Mouse (Mus musculus): ENCODE results near the gene Cs. TPM values are rescaled to one million over a fixed set of nuclear protein-coding genes. Genes with fewer than 3 reads are reported as not detected.
"Not testable (repeated sequence)": the region's sequence is repeated elsewhere in the genome, so short reads cannot be mapped to it uniquely, and the experiment has no call there.

The Cs gene
- total RNA-seq (2021) = 100 to 1,000 TPM; 216 to 218 TPM
- long read RNA-seq, experiment 1, transcript Cs-201 (11 exons, 2,926 nt) = major isoform, 276 of 313 reads
- long read RNA-seq, experiment 1, partial matches to known transcripts = 31 of 313 reads
- long read RNA-seq, experiment 1, other reads (novel, unspliced or antisense) = 6 of 313 reads
- long read RNA-seq, experiment 2, transcript Cs-201 (11 exons, 2,926 nt) = major isoform, 202 of 215 reads
- long read RNA-seq, experiment 2, partial matches to known transcripts = 9 of 215 reads
- long read RNA-seq, experiment 2, other reads (novel, unspliced or antisense) = 4 of 215 reads

- Histone ChIP-seq H3K27ac (peak within 1 kb of the TSS; percentile 96), H3K4me3 (peak within 1 kb of the TSS; percentile 97)
- DNase-seq (ENCODE audit: extremely low spot score in 1 of 2, low spot score in 2 of 2) = peak; percentile 95
- intact Hi-C loops (cut with DNase I) = loop anchor here (2.0 to 5.0 kb wide), 3 partner anchors 21 to 120 kb away; partner anchors contain the start of genes Coq10a and Smarcc2
- TF ChIP-seq CTCF (IDR thresholded peaks at IDR 0.05) = no peak
These were observed at the start of gene Cs for GRCm38 (mm10) chr10:128337306-128338181. Gene Cs (plus strand): TSS chr10:128337734.

GRCm38 (mm10) chr10:128290594-128290993 lies 46.9 kb upstream of the Cs start:
- DNase-seq (ENCODE audit: extremely low spot score in 1 of 2, low spot score in 2 of 2); intact Hi-C loops (cut with DNase I); H3K4me3 ChIP-seq; H3K27ac ChIP-seq: not testable (repeated sequence)

- no peak overlapping the region for H3K4me3 ChIP-seq
- no peak for DNase-seq (ENCODE audit: extremely low spot score in 1 of 2, low spot score in 2 of 2)
- intact Hi-C loops (cut with DNase I) = no loop called here
- no peak for TF ChIP-seq CTCF (IDR thresholded peaks at IDR 0.05)
- no peak overlapping the region for H3K27ac ChIP-seq
These were observed 41.0 kb upstream of the Cs start for GRCm38 (mm10) chr10:128296370-128297090.

- TF ChIP-seq CTCF (IDR thresholded peaks at IDR 0.05) = no peak
- H3K27ac ChIP-seq = no peak overlapping the region
These were observed 40.3 kb upstream of the Cs start for GRCm38 (mm10) chr10:128297221-128297620.

DNA sequence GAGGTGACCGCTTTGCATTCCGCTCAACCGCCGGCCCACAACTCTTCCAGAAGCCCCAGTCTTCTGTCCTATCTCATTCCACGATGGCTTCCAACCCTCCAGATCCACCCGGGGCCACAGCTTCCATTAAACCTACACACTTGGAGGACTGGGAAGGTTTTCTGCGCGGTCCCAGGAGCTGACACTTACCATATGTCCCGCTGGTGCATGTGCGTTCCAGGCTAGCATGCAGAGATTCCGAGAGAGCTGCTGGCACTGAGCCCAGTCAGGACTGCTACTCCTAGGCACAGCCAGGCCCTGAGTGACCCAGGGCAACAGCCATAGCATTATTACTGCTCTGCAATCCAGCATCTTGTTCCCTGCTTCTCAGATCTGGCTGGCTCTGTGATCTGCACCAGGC lies 39.9 kb upstream of the Cs start:
- intact Hi-C loops (cut with DNase I) = no loop called here
- Histone ChIP-seq H3K4me3 (no peak overlapping the region), H3K27ac (no peak overlapping the region)
- no peak for TF ChIP-seq CTCF (IDR thresholded peaks at IDR 0.05)
- DNase-seq (ENCODE audit: extremely low spot score in 1 of 2, low spot score in 2 of 2) = no peak

More at GRCm38 (mm10) chr10:128297221-128297620, 40.3 kb upstream of the Cs start:
- intact Hi-C loops (cut with DNase I) = no loop called here
- H3K4me3 ChIP-seq = no peak overlapping the region
- no peak for DNase-seq (ENCODE audit: extremely low spot score in 1 of 2, low spot score in 2 of 2)

GRCm38 (mm10) chr10:128298243-128298642 lies 39.3 kb upstream of the Cs start:
- Histone ChIP-seq H3K4me3 (no peak overlapping the region), H3K27ac (no peak overlapping the region)
- DNase-seq (ENCODE audit: extremely low spot score in 1 of 2, low spot score in 2 of 2) = no peak
- intact Hi-C loops (cut with DNase I) = no loop called here
- no peak for TF ChIP-seq CTCF (IDR thresholded peaks at IDR 0.05)

DNA sequence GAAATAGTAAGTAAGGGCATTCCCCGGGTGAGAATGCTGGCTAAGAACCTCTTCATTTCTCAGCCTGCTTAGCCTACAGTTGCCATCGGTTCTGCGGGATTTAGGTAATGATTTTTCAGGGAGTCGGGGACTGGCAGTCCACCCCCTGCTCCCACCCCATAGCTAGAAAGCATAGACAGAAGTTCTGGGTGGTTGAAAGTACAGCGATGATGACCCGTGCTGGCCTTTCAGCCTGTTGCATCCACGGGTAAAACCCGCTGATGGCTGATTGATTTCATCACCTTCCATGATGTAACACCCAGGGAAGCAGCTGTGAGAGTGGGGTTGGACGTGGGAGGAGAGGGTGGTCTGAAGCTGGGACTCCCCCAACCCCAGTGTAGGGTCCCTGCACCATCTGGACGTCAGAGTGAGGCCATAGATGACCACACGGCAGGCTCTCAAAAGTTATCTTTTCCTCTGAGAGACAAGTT lies 38.8 kb upstream of the Cs start, which contains the start of gene Il23a:
Gene Il23a (minus strand): TSS at position 51 of the 470 bp plus-strand sequence.
- H3K27ac ChIP-seq = no peak within 1 kb of the TSS
- no peak within 1 kb of the TSS for H3K4me3 ChIP-seq
- no peak for DNase-seq (ENCODE audit: extremely low spot score in 1 of 2, low spot score in 2 of 2)
- intact Hi-C loops (cut with DNase I) = no loop called here
- TF ChIP-seq CTCF (IDR thresholded peaks at IDR 0.05) = no peak

GRCm38 (mm10) chr10:128302357-128302756 lies 35.2 kb upstream of the Cs start:
- peak overlapping the region; percentile 82 for H3K4me3 ChIP-seq
- TF ChIP-seq CTCF (IDR thresholded peaks at IDR 0.05) = no peak
- no peak for DNase-seq (ENCODE audit: extremely low spot score in 1 of 2, low spot score in 2 of 2)
- H3K27ac ChIP-seq = peak overlapping the region; percentile 99
- intact Hi-C loops (cut with DNase I) = no loop called here

DNA sequence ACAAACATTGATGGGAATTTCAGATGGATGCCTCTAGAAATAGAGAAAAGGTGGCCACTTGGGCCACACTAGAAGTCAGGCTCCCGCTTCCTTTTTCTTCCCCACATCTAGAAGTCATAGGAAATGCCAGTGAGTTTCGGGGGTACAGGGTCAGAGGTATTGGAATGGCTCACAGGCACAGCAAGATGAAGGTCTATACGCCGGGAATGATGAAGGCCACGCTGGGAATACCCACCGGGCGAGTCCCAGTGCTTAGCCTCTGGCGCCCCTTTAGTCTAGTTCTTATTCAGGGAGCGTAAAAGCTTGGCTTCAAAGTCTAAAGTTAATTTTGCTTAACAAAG lies 34.8 kb upstream of the Cs start:
- intact Hi-C loops (cut with DNase I) = loop anchor here (1.0 kb wide), 1 partner anchor 20 kb away; the partner anchor contains the start of gene Cnpy2
- H3K4me3 ChIP-seq = peak overlapping the region; percentile 82
- peak overlapping the region; percentile 99 for H3K27ac ChIP-seq
- no peak for TF ChIP-seq CTCF (IDR thresholded peaks at IDR 0.05)
- DNase-seq (ENCODE audit: extremely low spot score in 1 of 2, low spot score in 2 of 2) = no peak

GRCm38 (mm10) chr10:128303126-128304021 lies 34.2 kb upstream of the Cs start, which contains the start of gene Pan2:
Gene Pan2 (plus strand): TSS chr10:128303335.
- no peak for TF ChIP-seq CTCF (IDR thresholded peaks at IDR 0.05)
- intact Hi-C loops (cut with DNase I) = loop anchor here (1.0 kb wide), 1 partner anchor 19 kb away; the partner anchor contains the start of gene Cnpy2
- H3K27ac ChIP-seq = peak within 1 kb of the TSS; percentile 99
- DNase-seq (ENCODE audit: extremely low spot score in 1 of 2, low spot score in 2 of 2) = peak; percentile 100
- H3K4me3 ChIP-seq = peak within 1 kb of the TSS; percentile 82
